Mouse (Mus musculus) liver, embryonic 11.5 days (tissue): ENCODE measurements around the gene Mia. TPM values are rescaled to one million over a fixed set of nuclear protein-coding genes. Genes with fewer than 3 reads are reported as not detected.

Experiments used
- ATAC-seq: fragments of 200-750 bp; cut with Nextera tagmentation; replicated peaks from 2 replicates; pipeline ENCODE4 v1.8.0; 2017; ENCODE audit warnings: moderate number of reproducible peaks, mild to moderate bottlenecking, moderate TSS enrichment, moderate library complexity; ENCODE audit not compliant: low FRiP score
- DNase-seq: peaks from one replicate; pipeline ENCODE4 v3.0.0-alpha.2; 2017; ENCODE audit warnings: low spot score
- H3K27ac ChIP-seq: fragments of 300-500 bp; sonication (generic); 2 replicates; pipeline ENCODE4 v1.5.1; 2014; ENCODE audit warnings: mild to moderate bottlenecking, low read depth, low read length, control low read depth
- H3K27me3 ChIP-seq: fragments of 300-500 bp; sonication (generic); replicated peaks from 2 replicates; pipeline ENCODE4 v1.6.1; 2014; ENCODE audit warnings: low read length, mixed read lengths; ENCODE audit not compliant: control insufficient read depth, insufficient read depth
- H3K36me3 ChIP-seq: fragments of 300-500 bp; sonication (generic); 2 replicates; pipeline ENCODE4 v1.6.1; 2014; ENCODE audit warnings: mild to moderate bottlenecking, low read length, moderate library complexity, mixed read lengths; ENCODE audit not compliant: control insufficient read depth, insufficient read depth
- H3K4me1 ChIP-seq: fragments of 300-500 bp; sonication (generic); replicated peaks from 2 replicates; pipeline ENCODE4 v1.6.1; 2014; ENCODE audit warnings: low read length, mixed read lengths; ENCODE audit not compliant: control insufficient read depth, insufficient read depth
- H3K4me2 ChIP-seq: fragments of 300-500 bp; sonication (generic); 2 replicates; pipeline ENCODE4 v1.6.1; 2014; ENCODE audit warnings: mild to moderate bottlenecking, control low read depth, moderate library complexity
- H3K4me3 ChIP-seq: fragments of 300-500 bp; sonication (generic); 2 replicates; pipeline ENCODE4 v1.5.1; 2014; ENCODE audit warnings: low read depth, low read length, control low read depth
- H3K9ac ChIP-seq: fragments of 300-500 bp; sonication (generic); 2 replicates; pipeline ENCODE4 v1.6.1; 2014; ENCODE audit warnings: low read depth, low read length, control low read depth
- H3K9me3 ChIP-seq: fragments of 300-500 bp; sonication (generic); 2 replicates; pipeline ENCODE4 v1.6.1; 2016; ENCODE audit warnings: low read length, inconsistent platforms, mixed read lengths; ENCODE audit not compliant: control insufficient read depth
- WGBS: fragments of 180-500 bp; shearing (Covaris S2); extraction: QIAGEN DNeasy Blood & Tissue Kit; methylation state at CpG from one replicate; pipeline ENCODE4 v1.1.7; 2014; 5-methylcytosine and 5-hydroxymethylcytosine counted together
- polyA plus RNA-seq: library from polyadenylated mRNA; unstranded; fragments of >200 nt; fragmentation: Nextera tagmentation; extraction: Ambion mirVana; gene quantifications from 2 replicates; pipeline ENCODE4 v1.2.1, GENCODE M21; 2014

The Mia gene
- polyA plus RNA-seq, 1 experiment from 2014 or later, result 0.73 TPM

DNA sequence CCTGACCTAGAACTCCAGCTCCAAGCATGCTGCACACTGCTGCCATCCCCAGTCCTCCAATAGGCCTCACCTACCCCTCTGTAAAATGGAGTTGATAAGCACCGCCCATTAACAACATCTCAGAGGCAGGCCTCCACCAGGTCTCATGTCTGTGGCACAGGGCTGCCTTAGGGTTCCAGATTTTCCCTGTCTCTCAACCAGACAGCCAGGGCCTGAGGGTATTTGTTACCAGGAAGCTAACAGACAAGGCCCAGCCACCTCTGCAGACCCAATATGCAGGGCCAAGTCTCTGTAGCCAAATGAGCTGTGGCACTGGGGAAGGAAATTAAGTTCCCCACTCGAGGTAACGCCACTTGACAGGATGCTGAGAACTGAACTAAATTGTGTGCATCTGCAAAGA lies 20.0 kb downstream of the Mia start:
- no peak for ATAC-seq
- H3K27ac ChIP-seq, result no peak overlapping the region
- H3K36me3 ChIP-seq, result peaks cover 26% of the 10 kb centered on the region
- H3K9me3 ChIP-seq, result no peaks in the 10 kb centered on the region
- no peak overlapping the region for H3K4me3 ChIP-seq
- no peak overlapping the region for H3K9ac ChIP-seq
- 69% methylated on average over 3 of the region's 3 CpGs for WGBS
- no peaks in the 10 kb centered on the region for H3K27me3 ChIP-seq
- DNase-seq, result no peak
- H3K4me2 ChIP-seq, result no peak overlapping the region
- H3K4me1 ChIP-seq, result peaks cover 24% of the 10 kb centered on the region

DNA sequence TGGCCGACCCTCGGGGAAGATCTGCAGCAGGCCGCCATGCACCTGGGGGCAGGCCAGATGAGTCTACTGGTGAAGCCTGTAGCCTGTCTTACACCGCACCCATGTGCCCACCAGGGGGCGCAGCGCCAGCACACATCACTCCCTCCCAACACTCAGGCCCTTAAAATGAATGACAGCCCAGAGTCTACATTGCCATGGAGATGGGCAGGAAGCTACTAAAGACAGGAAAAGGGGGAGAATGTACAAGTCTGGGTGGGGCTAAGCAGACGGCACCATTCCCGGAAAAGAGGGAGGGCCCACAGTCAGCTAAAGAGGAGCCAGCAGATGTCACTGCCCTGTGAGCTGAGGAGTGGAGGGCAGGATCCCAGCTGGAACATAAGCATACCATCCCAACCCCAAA lies 21.1 kb downstream of the Mia start:
- no peaks in the 10 kb centered on the region for H3K9me3 ChIP-seq
- ATAC-seq, result peak; percentile 87
- no peaks in the 10 kb centered on the region for H3K27me3 ChIP-seq
- peaks cover 22% of the 10 kb centered on the region for H3K36me3 ChIP-seq
- DNase-seq, result peak; percentile 80
- peaks cover 17% of the 10 kb centered on the region for H3K4me1 ChIP-seq
- no peak overlapping the region for H3K27ac ChIP-seq
- H3K4me2 ChIP-seq, result no peak overlapping the region
- no peak overlapping the region for H3K9ac ChIP-seq
- no peak overlapping the region for H3K4me3 ChIP-seq
- WGBS, result 14% methylated on average over 8 of the region's 8 CpGs

GRCm38 (mm10) chr7:27159256-27159655 lies 21.7 kb downstream of the Mia start:
- Histone ChIP-seq H3K27ac (no peak overlapping the region), H3K36me3 (peaks cover 17% of the 10 kb centered on the region), H3K9ac (no peak overlapping the region), H3K4me3 (no peak overlapping the region), H3K4me2 (no peak overlapping the region), H3K9me3 (no peaks in the 10 kb centered on the region), H3K4me1 (peaks cover 13% of the 10 kb centered on the region), H3K27me3 (no peaks in the 10 kb centered on the region)
- ATAC-seq (no peak), DNase-seq (no peak)
- WGBS, result 91% methylated on average over 6 of the region's 6 CpGs

DNA sequence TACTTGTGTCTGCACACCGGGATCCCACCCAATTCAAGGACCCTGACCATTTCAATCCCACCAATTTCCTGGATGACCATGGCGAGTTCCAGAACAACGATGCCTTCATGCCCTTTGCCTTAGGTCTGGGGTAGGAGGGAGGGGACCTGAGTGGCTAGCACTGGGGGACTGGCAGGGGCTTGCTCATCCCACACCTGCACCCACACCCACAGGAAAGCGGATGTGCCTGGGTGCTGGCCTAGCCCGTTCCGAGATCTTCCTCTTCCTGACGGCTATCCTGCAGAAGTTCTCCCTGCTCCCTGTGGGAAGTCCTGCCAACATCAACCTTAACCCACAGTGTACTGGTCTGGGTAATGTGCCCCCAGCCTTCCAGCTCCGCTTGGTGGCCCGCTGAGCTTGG lies 22.8 kb downstream of the Mia start:
- no peak overlapping the region for H3K4me2 ChIP-seq
- DNase-seq (no peak), ATAC-seq (no peak)
- WGBS, result 94% methylated on average over 9 of the region's 9 CpGs
- H3K27me3 ChIP-seq, result no peaks in the 10 kb centered on the region
- H3K9me3 ChIP-seq, result no peaks in the 10 kb centered on the region
- H3K27ac ChIP-seq, result no peak overlapping the region
- peaks cover 5% of the 10 kb centered on the region; the same call in 1 of the 2 replicates for H3K4me1 ChIP-seq
- H3K36me3 ChIP-seq, result peaks cover 17% of the 10 kb centered on the region
- H3K9ac ChIP-seq, result no peak overlapping the region
- no peak overlapping the region for H3K4me3 ChIP-seq

DNA sequence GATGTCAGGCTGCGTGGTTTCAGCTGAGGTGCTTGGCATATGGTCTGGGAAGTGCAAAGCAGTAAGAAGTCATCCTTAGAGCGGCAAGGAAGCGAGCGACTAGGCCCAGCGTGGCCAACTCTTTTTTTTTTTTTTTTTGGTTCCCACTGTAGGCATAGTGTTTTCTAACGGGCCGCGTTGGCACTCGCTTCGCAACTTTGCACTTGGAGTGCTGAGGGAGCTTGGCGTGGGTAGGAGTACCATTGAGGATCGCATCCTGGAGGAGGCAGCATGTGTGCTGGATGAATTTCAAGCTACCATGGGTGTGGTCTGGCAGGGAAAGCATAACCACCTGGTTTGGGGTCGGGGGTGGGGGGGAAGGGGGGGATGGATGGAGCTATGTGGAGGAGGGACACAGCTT lies 25.0 kb downstream of the Mia start:
- ATAC-seq (no peak), DNase-seq (no peak)
- WGBS, result 86% methylated on average over 13 of the region's 13 CpGs
- Histone ChIP-seq H3K4me3 (no peak overlapping the region), H3K27ac (no peak overlapping the region), H3K9ac (no peak overlapping the region), H3K4me1 (0 out of 2 replicates have a peak, but pooled peaks cover 2% of the 10 kb centered on the region), H3K27me3 (no peaks in the 10 kb centered on the region), H3K36me3 (peaks cover 17% of the 10 kb centered on the region), H3K4me2 (no peak overlapping the region), H3K9me3 (no peaks in the 10 kb centered on the region)

DNA sequence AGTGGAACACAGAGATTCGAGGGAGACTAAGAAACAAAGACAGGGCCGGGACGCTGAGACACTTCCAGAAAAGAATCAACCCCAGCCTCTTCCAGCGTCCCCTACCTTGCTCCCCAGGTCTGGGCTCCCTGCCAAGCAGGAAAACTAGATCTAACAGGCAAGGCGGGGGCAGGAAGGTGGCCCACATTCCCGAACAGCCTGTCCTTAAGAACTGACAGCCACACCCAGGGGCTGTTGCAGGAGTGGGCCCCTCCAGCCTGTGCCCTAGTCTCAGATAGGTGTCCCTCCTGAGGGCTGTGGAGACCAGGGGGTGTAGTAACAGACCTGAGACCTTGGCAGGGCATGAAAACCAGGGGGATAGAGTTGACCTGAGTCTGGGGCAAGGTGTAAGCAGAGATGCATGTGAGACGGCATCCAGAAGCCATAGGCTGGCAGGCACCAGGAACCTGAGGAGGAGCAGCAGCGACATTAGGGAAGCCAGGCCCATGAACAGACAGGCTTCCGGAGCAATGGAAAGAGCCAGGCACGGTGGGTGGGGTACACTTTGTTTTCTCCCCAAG lies 27.7 kb downstream of the Mia start, which contains the start of gene Cyp2t4:
Cyp2t4 (plus strand) TSS at position 510 of the 560 bp plus-strand sequence.
- no peaks in the 10 kb centered on the region for H3K4me1 ChIP-seq
- H3K4me2 ChIP-seq, result no peak within 1 kb of the TSS
- no peaks in the 10 kb centered on the region for H3K9me3 ChIP-seq
- no peak within 1 kb of the TSS for H3K27ac ChIP-seq
- no peak within 1 kb of the TSS for H3K4me3 ChIP-seq
- no peak within 1 kb of the TSS for H3K9ac ChIP-seq
- H3K27me3 ChIP-seq, result no peaks in the 10 kb centered on the region
- WGBS, result 71% methylated on average over 10 of the region's 10 CpGs
- peaks cover 10% of the 10 kb centered on the region; the same call in 1 of the 2 replicates for H3K36me3 ChIP-seq
- ATAC-seq (no peak; the same call in 1 of the 2 replicates), DNase-seq (no peak)

- H3K27ac ChIP-seq, result no peak overlapping the region
- ATAC-seq (no peak), DNase-seq (no peak)
- no peak overlapping the region for H3K9ac ChIP-seq
- H3K9me3 ChIP-seq, result peaks cover 3% of the 10 kb centered on the region; the same call in 1 of the 2 replicates
- no peaks in the 10 kb centered on the region for H3K27me3 ChIP-seq
- no peaks in the 10 kb centered on the region for H3K36me3 ChIP-seq
- no peaks in the 10 kb centered on the region for H3K4me1 ChIP-seq
- no peak overlapping the region for H3K4me3 ChIP-seq
- no peak overlapping the region for H3K4me2 ChIP-seq
- 52% methylated on average over 8 of the region's 8 CpGs for WGBS
Observed at GRCm38 (mm10) chr7:27136410-27136996, 44.5 kb downstream of the Mia start.

DNA sequence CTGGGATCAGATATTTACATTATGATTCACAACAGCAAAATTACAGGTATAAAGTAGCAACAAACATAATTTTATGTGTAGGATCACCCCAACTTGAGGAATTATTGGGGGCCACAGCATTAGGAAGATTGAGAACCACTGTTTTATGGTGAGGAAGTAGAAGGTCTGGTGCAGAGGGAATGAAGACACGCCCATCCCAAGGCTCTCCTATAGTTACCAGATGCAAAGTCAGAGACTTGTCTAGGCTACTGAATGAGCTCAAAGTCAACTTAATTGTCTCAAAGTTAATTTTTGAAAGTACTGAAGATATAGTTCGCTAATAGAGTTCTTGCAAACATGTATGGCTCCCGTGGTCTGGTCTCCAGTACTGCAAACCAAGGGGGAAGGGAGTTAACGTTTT lies 47.2 kb downstream of the Mia start:
- DNase-seq, result no peak
- H3K9ac ChIP-seq, result no peak overlapping the region
- H3K9me3 ChIP-seq, result no peaks in the 10 kb centered on the region
- H3K36me3 ChIP-seq, result no peaks in the 10 kb centered on the region
- no peaks in the 10 kb centered on the region for H3K4me1 ChIP-seq
- H3K27me3 ChIP-seq, result no peaks in the 10 kb centered on the region
- H3K4me2 ChIP-seq, result no peak overlapping the region
- no peak for ATAC-seq
- no peak overlapping the region for H3K4me3 ChIP-seq
- 71% methylated on average over 4 of the region's 4 CpGs for WGBS
- H3K27ac ChIP-seq, result no peak overlapping the region

DNA sequence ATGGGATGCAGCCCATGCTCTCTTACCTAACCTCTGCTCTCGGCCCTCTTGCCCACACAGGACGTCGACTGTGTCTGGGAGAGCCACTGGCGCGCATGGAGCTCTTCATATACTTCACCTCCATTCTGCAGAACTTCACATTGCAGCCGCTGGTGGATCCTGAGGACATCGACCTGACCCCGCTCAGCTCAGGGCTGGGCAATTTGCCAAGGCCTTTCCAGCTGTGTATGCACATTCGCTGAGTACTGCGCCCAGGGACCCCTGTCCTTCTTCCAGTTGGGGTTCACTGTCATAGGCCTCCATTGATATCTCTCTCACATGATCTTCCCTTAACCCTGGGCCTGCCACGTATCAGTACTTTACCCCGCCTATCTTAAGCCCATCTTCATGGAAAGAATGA lies 47.8 kb downstream of the Mia start:
- Histone ChIP-seq H3K9me3 (no peaks in the 10 kb centered on the region), H3K27ac (no peak overlapping the region), H3K27me3 (no peaks in the 10 kb centered on the region), H3K9ac (no peak overlapping the region), H3K4me2 (no peak overlapping the region), H3K4me1 (no peaks in the 10 kb centered on the region), H3K4me3 (no peak overlapping the region), H3K36me3 (no peaks in the 10 kb centered on the region)
- no peak for DNase-seq
- WGBS, result 68% methylated on average over 12 of the region's 12 CpGs
- 0 out of 2 replicates have a peak, but pooled peaks have one; percentile 43 for ATAC-seq
